Mouse (Mus musculus): ENCODE measurements around the gene Rars.
"Not testable (repeated sequence)": the region's sequence is repeated elsewhere in the genome, so short reads cannot be mapped to it uniquely, and the experiment has no call there.

The Rars gene

GRCm38 (mm10) chr11:35838345-35839338 lies 4.3 kb upstream of the Rars start:
- DNase-seq (ENCODE audit: low spot score) = peak; percentile 90

DNA sequence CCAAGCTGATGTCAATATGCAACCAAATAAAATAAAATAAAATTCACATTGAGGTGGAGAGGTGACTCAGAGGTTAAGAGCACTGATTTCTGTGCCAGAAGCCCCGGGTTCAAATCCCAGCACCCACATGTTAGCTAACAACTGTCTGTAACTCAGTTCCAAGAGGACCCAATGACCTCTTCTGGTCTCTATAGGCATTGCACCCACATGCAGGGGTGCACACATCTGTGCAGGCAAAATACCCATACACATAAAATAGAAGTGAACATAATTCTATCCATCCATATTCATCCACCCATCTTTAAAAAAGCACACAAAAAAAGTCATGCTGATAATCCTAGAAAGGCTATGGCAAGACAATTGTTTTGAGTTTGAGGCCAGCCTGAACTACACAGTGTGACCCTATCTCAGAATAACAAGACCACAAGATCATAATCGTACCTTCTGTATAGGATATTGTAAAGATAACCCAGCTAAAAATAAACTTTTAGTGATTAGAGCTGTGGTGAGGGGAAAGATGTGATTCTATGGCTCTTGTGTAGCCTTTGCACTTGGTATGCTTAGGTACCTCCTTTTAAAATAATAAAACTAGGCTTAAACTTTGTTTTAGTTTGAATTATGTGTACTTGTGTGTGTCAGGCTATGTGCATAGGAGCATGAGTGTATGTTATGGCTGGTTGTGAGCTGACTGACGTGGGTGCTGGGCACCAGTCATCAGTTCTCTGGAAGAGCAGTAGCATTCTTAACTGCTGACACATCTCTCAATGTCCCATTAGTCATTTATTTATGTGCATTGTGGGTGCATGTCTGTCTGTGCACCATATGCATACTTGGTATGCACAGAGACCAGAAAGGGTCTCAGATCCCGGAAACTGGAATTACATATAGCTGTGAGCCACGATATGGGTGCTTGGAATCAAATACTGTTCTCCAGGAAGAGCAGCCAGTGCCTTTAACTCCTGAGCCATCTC lies 3.1 kb upstream of the Rars start:
- DNase-seq (ENCODE audit: low spot score) = no peak

DNA sequence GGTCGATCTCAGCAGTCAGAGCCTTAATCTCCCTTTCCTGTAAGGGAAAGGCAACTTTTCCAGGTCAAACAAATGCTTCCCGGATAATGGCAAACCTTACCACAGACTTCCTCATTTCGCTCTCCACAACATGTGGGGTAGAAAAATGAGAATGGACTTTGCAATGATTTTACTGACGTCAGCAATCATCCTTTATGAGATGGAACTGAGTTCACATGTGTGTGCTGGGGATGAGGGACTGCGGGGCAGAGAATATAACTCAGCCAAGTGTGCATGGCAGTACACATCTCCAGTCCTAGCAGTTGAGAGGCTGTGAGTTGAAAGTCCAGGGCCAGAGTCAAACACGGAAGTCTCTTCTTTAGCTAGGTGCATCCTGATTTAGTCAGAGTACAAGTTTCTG lies 1.0 kb downstream of the Rars start:
- no peak for DNase-seq (ENCODE audit: low spot score)

- DNase-seq (ENCODE audit: low spot score) = no peak
Observed at GRCm38 (mm10) chr11:35832139-35832538, 2.2 kb downstream of the Rars start.

GRCm38 (mm10) chr11:35827714-35828113 lies 6.6 kb downstream of the Rars start:
- no peak for DNase-seq (ENCODE audit: low spot score)

DNA sequence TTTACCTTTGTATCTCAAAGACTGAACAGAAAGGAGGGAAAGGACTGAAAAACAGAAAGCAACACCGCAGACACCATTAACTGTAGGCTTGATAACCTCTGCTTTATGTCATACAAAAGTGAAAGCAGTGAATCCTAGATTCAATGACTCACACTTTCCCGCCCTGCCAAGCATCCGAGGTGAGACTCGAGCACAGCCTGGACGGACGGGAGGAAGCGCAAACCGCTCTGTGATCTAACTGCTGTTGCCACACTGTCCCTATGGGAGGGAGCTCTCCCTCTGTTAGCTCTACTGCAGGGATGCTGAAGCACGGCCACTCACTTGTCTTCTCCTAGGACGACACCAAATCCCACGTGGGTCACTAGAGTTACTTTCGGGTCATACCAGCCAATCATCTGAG lies 18.0 kb downstream of the Rars start:
- no peak for DNase-seq (ENCODE audit: low spot score)

- DNase-seq (ENCODE audit: low spot score) = no peak
Observed at GRCm38 (mm10) chr11:35811458-35811857, 22.8 kb downstream of the Rars start.

DNA sequence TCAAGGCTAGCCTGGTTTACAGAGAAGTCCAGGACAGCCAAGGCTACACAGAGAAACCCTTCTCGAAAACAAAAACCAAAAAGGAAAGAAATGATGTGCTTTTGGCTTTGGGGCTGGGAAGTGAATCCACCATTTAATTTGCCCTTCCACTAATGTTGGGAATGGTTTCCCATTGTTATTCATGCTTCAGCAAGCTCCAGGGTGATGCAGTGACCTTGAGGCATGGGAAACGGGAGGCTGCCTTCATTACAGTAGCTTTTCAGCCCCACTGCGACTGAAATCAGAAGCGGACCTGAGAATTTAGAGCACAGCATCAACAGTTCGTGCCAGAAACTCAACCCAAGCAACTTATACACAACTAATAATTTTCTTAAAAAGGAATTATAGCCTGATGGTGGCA lies 33.0 kb downstream of the Rars start:
- no peak for DNase-seq (ENCODE audit: low spot score)

DNA sequence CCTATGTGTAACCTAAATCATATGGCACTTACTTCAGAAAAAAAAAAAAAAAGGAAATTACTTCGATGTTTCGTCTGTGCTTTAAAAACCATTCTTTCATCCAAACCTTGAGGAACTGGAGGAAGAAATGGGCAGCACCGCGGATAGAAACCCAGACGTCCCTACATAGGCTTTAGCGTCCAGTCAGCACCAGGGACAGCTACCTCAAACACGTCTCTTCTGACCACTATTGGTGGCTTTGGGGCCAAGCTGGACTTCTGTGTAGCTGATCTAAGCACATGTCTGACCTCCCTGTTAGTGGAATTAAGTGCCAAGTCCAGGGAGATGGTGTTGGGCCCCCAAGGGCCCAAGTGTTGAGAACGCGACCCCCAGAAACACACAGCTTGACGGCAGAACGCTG lies 35.4 kb downstream of the Rars start, which contains the start of gene Fbll1:
Fbll1 (minus strand) TSS at position 11 of the 400 bp plus-strand sequence.
- DNase-seq (ENCODE audit: low spot score) = peak; percentile 54

GRCm38 (mm10) chr11:35798495-35798820 lies 35.8 kb downstream of the Rars start:
- no peak for DNase-seq (ENCODE audit: low spot score)

DNA sequence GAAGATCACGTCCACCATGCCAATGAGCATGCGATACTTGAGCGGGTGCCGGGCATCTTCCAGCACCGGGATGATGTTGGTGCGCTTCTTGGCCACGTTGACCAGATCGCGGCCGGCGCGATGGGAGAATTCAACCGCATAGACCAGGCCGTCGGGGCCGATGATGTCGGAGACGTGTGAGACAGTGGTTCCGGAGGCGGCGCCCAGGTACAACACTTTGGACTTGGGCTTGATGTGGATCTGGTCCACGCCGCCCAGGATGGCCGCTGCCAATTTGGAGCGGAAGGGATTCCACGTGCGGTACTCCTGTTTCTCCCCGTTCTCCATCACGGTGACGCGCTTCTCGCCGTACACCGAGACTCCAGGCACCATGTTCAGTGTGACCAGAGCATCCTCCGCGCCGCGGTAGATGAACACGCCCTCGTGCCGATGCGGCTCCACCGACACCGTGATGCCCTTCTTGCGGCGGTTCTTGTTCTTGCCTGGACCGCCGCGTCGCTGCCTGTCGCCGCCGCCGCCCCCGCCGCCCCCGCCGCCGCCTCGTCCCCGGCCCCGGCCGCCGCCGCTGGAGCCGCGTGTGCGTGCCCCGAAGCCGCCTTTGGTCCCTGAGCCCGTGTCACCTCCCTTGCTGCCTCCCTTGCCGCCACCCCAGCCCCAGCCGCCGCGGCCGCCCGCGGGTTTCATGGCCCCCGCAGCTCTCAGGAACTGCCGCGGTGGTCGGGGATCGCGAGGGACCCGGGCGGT lies 36.4 kb downstream of the Rars start:
- no peak for DNase-seq (ENCODE audit: low spot score)

- DNase-seq (ENCODE audit: low spot score) = not testable (repeated sequence)
Observed at GRCm38 (mm10) chr11:35792800-35793199, 41.5 kb downstream of the Rars start.

DNA sequence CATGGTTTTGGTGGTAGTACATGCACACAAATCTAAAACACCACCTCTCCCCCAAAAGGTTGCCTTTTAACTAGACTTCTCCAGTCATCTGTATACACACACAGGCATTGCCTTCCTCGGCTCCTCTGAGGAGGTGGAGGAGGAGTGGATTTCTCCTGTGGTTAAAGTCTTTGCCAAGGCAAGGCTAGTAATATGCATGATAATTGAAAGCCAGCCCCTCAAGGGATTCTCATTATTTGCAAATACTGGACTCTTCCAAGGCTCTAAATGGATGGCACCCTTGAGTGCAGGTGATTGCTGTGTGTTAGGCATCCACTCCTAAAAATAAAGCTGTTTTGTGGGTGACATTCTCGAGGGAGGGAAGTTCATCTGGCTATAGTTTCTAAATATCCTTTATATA lies 45.9 kb downstream of the Rars start:
- no peak for DNase-seq (ENCODE audit: low spot score)

DNA sequence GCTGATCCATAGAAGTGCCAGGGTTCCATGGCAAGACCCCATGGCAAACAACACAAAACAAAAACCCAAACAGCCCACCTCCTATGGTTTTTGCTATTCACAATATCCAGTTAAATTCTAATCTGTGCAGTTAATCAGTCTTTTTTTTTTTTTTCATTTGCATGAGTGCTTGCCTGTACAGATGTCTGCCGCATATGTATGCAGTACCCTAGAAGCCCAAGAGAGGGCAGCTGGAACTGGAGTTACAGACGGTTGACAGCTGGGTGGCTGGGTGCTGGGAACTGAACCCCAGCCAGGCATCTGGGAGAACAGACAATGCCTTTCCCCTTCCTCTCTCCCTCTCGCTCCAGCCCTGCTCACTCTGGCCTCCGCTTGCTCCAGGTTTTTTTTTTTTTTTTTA lies 49.8 kb downstream of the Rars start:
- no peak for DNase-seq (ENCODE audit: low spot score)

DNA sequence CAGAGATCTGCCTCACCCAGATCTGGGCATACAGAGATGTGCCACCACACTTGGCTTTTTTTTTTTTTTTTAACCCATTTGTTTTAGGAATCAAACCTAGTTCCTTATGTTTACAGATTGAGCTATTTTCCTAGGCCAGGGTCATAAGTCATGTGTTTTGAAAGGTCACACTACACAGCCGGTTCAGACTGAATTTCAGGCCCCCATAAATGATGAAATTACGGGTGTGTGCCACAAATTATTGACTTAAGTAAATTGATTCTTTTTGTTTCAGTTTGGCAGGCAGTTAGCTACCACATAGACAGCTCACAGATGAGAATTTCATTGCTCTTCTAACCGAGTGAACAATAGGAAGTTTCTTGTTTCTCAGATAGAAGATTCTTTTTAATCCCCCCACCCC lies 50.3 kb downstream of the Rars start:
- no peak for DNase-seq (ENCODE audit: low spot score)

DNA sequence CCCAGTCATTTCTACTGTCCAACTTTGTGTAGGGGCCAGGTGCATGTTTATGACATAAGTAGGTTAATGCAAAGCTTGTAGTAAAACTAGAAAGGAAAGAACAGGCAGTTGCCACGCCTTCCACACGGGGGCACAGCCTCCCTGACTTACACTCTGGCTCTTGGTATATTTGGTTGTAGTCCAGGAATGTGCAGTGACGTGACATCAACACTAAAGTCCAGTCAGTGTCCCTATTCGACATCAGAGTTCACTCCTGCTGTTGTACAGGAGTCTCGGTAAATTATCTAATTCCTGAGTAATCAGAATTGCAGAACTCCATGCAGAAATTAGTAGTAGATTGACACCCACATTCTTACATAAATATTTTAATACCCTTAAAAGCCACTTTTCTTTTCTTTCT lies 51.3 kb downstream of the Rars start:
- no peak for DNase-seq (ENCODE audit: low spot score)

GRCm38 (mm10) chr11:35782444-35782843 lies 51.9 kb downstream of the Rars start:
- no peak for DNase-seq (ENCODE audit: low spot score)

DNA sequence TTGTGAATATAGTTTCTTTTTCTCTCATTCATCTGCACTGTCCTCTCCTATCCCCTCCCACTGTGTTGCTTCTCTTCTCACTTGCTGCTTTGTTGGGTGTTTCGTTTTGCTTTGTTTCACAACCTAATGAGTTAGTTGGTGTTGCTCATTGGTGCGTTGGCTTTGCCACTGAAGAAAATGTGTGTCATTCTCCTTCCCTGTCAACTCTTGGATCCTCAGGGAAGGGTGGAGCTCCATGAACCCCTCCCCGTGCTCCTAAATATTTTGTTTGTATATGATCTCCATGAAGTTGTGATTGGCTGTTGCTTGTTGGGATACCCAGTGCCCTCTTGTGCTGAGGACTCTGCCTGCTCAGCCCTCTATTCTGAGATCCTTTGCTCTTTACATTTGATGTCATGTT lies 54.0 kb downstream of the Rars start:
- no peak for DNase-seq (ENCODE audit: low spot score)

GRCm38 (mm10) chr11:35776452-35776851 lies 57.9 kb downstream of the Rars start:
- no peak for DNase-seq (ENCODE audit: low spot score)

DNA sequence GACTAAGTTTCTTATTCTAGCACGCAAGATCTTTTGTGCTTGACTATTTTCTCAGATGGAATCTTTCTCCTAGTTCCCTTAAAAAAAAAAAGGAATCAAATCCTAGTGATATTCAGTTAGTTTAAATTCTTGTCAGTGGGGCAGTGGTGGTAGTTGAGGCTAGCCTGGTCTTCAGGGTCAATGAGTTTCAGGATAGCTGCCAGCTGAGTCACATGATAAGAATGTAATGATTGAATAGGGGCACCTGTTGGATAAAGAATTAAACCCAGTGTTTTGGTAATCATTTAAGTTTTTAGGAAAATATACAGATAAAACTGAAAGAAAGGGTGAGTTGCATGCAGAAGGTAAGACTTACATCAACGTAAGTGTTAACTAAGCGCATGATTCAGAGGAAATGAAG lies 58.7 kb downstream of the Rars start:
- no peak for DNase-seq (ENCODE audit: low spot score)

- DNase-seq (ENCODE audit: low spot score) = no peak
Observed at GRCm38 (mm10) chr11:35770741-35771504, 63.4 kb downstream of the Rars start.

Measured in testis, postnatal 14 days (tissue).